Mouse (Mus musculus): ENCODE results near the gene Mvd. TPM values are rescaled to one million over a fixed set of nuclear protein-coding genes. Genes with fewer than 3 reads are reported as not detected.

Mvd gene
- polyA plus RNA-seq, 1 experiment from 2014 or later, result 36.5 TPM

GRCm38 (mm10) chr8:122426145-122426544, 17.1 kb downstream of the Mvd start:
- Histone ChIP-seq H3K4me3 (ENCODE audit: low read depth, low read length) (no peak overlapping the region), H3K9ac (ENCODE audit: low read depth, low read length) (no peak overlapping the region), H3K36me3 (ENCODE audit: control insufficient read depth, insufficient read depth, low read length) (peaks cover 4% of the 10 kb centered on the region; the same call in 1 of the 2 replicates), H3K4me2 (no peak overlapping the region), H3K27ac (ENCODE audit: low read depth, low read length) (no peak overlapping the region), H3K9me3 (ENCODE audit: control insufficient read depth, low read length) (no peaks in the 10 kb centered on the region), H3K27me3 (replicated peaks; ENCODE audit: control insufficient read depth, insufficient read depth, low read length) (no peaks in the 10 kb centered on the region), H3K4me1 (replicated peaks; ENCODE audit: control insufficient read depth, insufficient read depth, low read length) (peaks cover 4% of the 10 kb centered on the region)
- 55% methylated on average over 9 of the region's 9 CpGs for WGBS
- no peak for DNase-seq (ENCODE audit: low spot score)
- no peak for ATAC-seq (replicated peaks; ENCODE audit: low FRiP score)

- no peak overlapping the region for H3K27ac ChIP-seq (ENCODE audit: low read depth, low read length)
- no peaks in the 10 kb centered on the region for H3K27me3 ChIP-seq (replicated peaks; ENCODE audit: control insufficient read depth, insufficient read depth, low read length)
- H3K36me3 ChIP-seq (ENCODE audit: control insufficient read depth, insufficient read depth, low read length), result 0 out of 2 replicates have a peak, but pooled peaks cover 1% of the 10 kb centered on the region
- H3K4me1 ChIP-seq (replicated peaks; ENCODE audit: control insufficient read depth, insufficient read depth, low read length), result no peaks in the 10 kb centered on the region
- H3K9me3 ChIP-seq (ENCODE audit: control insufficient read depth, low read length), result no peaks in the 10 kb centered on the region
- no peak overlapping the region for H3K9ac ChIP-seq (ENCODE audit: low read depth, low read length)
- no peak for ATAC-seq (replicated peaks; ENCODE audit: low FRiP score)
- H3K4me3 ChIP-seq (ENCODE audit: low read depth, low read length), result no peak overlapping the region
- WGBS, result 58% methylated on average over 5 of the region's 5 CpGs
- no peak overlapping the region for H3K4me2 ChIP-seq
- no peak for DNase-seq (ENCODE audit: low spot score)
Measured at GRCm38 (mm10) chr8:122423659-122424058, 19.6 kb downstream of the Mvd start.

GRCm38 (mm10) chr8:122423217-122423616, 20.0 kb downstream of the Mvd start:
- H3K4me2 ChIP-seq, result no peak overlapping the region
- no peaks in the 10 kb centered on the region for H3K9me3 ChIP-seq (ENCODE audit: control insufficient read depth, low read length)
- ATAC-seq (replicated peaks; ENCODE audit: low FRiP score) (no peak), DNase-seq (ENCODE audit: low spot score) (no peak)
- peaks cover 5% of the 10 kb centered on the region; the same call in 1 of the 2 replicates for H3K36me3 ChIP-seq (ENCODE audit: control insufficient read depth, insufficient read depth, low read length)
- no peaks in the 10 kb centered on the region for H3K27me3 ChIP-seq (replicated peaks; ENCODE audit: control insufficient read depth, insufficient read depth, low read length)
- no peaks in the 10 kb centered on the region for H3K4me1 ChIP-seq (replicated peaks; ENCODE audit: control insufficient read depth, insufficient read depth, low read length)
- H3K27ac ChIP-seq (ENCODE audit: low read depth, low read length), result no peak overlapping the region
- no peak overlapping the region for H3K9ac ChIP-seq (ENCODE audit: low read depth, low read length)
- 86% methylated on average over 24 of the region's 24 CpGs for WGBS
- H3K4me3 ChIP-seq (ENCODE audit: low read depth, low read length), result no peak overlapping the region

- Histone ChIP-seq H3K4me2 (no peak within 1 kb of the TSS), H3K4me3 (ENCODE audit: low read depth, low read length) (no peak within 1 kb of the TSS), H3K27ac (ENCODE audit: low read depth, low read length) (no peak within 1 kb of the TSS), H3K4me1 (replicated peaks; ENCODE audit: control insufficient read depth, insufficient read depth, low read length) (no peaks in the 10 kb centered on the region), H3K27me3 (replicated peaks; ENCODE audit: control insufficient read depth, insufficient read depth, low read length) (no peaks in the 10 kb centered on the region), H3K9me3 (ENCODE audit: control insufficient read depth, low read length) (no peaks in the 10 kb centered on the region), H3K36me3 (ENCODE audit: control insufficient read depth, insufficient read depth, low read length) (peaks cover 16% of the 10 kb centered on the region), H3K9ac (ENCODE audit: low read depth, low read length) (no peak within 1 kb of the TSS)
- no peak for DNase-seq (ENCODE audit: low spot score)
- no peak for ATAC-seq (replicated peaks; ENCODE audit: low FRiP score)
- 78% methylated on average over 14 of the region's 14 CpGs for WGBS
Measured at GRCm38 (mm10) chr8:122421376-122422070, 21.7 kb downstream of the Mvd start, which contains the start of gene Il17c. Il17c (plus strand) TSS chr8:122422020.

GRCm38 (mm10) chr8:122419881-122420555, 23.2 kb downstream of the Mvd start:
- Histone ChIP-seq H3K9me3 (ENCODE audit: control insufficient read depth, low read length) (no peaks in the 10 kb centered on the region), H3K27me3 (replicated peaks; ENCODE audit: control insufficient read depth, insufficient read depth, low read length) (no peaks in the 10 kb centered on the region), H3K4me3 (ENCODE audit: low read depth, low read length) (no peak overlapping the region), H3K27ac (ENCODE audit: low read depth, low read length) (no peak overlapping the region), H3K36me3 (ENCODE audit: control insufficient read depth, insufficient read depth, low read length) (peaks cover 26% of the 10 kb centered on the region), H3K4me2 (no peak overlapping the region), H3K9ac (ENCODE audit: low read depth, low read length) (no peak overlapping the region), H3K4me1 (replicated peaks; ENCODE audit: control insufficient read depth, insufficient read depth, low read length) (no peaks in the 10 kb centered on the region)
- ATAC-seq (replicated peaks; ENCODE audit: low FRiP score), result no peak
- 76% methylated on average over 9 of the region's 9 CpGs for WGBS
- DNase-seq (ENCODE audit: low spot score), result no peak

GRCm38 (mm10) chr8:122415554-122415953, 27.7 kb downstream of the Mvd start:
- DNase-seq (ENCODE audit: low spot score) (no peak), ATAC-seq (replicated peaks; ENCODE audit: low FRiP score) (no peak)
- Histone ChIP-seq H3K27me3 (replicated peaks; ENCODE audit: control insufficient read depth, insufficient read depth, low read length) (no peaks in the 10 kb centered on the region), H3K4me2 (no peak overlapping the region), H3K27ac (ENCODE audit: low read depth, low read length) (no peak overlapping the region), H3K36me3 (ENCODE audit: control insufficient read depth, insufficient read depth, low read length) (peaks cover 65% of the 10 kb centered on the region), H3K4me3 (ENCODE audit: low read depth, low read length) (no peak overlapping the region), H3K4me1 (replicated peaks; ENCODE audit: control insufficient read depth, insufficient read depth, low read length) (no peaks in the 10 kb centered on the region), H3K9ac (ENCODE audit: low read depth, low read length) (no peak overlapping the region), H3K9me3 (ENCODE audit: control insufficient read depth, low read length) (no peaks in the 10 kb centered on the region)
- WGBS, result 78% methylated on average over 6 of the region's 6 CpGs

- ATAC-seq (replicated peaks; ENCODE audit: low FRiP score) (no peak), DNase-seq (ENCODE audit: low spot score) (no peak)
- Histone ChIP-seq H3K9ac (ENCODE audit: low read depth, low read length) (no peak overlapping the region), H3K9me3 (ENCODE audit: control insufficient read depth, low read length) (no peaks in the 10 kb centered on the region), H3K4me1 (replicated peaks; ENCODE audit: control insufficient read depth, insufficient read depth, low read length) (no peaks in the 10 kb centered on the region), H3K27ac (ENCODE audit: low read depth, low read length) (no peak overlapping the region), H3K4me3 (ENCODE audit: low read depth, low read length) (no peak overlapping the region), H3K27me3 (replicated peaks; ENCODE audit: control insufficient read depth, insufficient read depth, low read length) (no peaks in the 10 kb centered on the region), H3K4me2 (no peak overlapping the region), H3K36me3 (ENCODE audit: control insufficient read depth, insufficient read depth, low read length) (peaks cover 76% of the 10 kb centered on the region)
- 86% methylated on average over 9 of the region's 9 CpGs for WGBS
Measured at GRCm38 (mm10) chr8:122414311-122414710, 28.9 kb downstream of the Mvd start.

- Histone ChIP-seq H3K4me1 (replicated peaks; ENCODE audit: control insufficient read depth, insufficient read depth, low read length) (peaks cover 9% of the 10 kb centered on the region), H3K4me3 (ENCODE audit: low read depth, low read length) (no peak overlapping the region), H3K9ac (ENCODE audit: low read depth, low read length) (no peak overlapping the region), H3K27ac (ENCODE audit: low read depth, low read length) (no peak overlapping the region), H3K27me3 (replicated peaks; ENCODE audit: control insufficient read depth, insufficient read depth, low read length) (no peaks in the 10 kb centered on the region), H3K9me3 (ENCODE audit: control insufficient read depth, low read length) (no peaks in the 10 kb centered on the region), H3K36me3 (ENCODE audit: control insufficient read depth, insufficient read depth, low read length) (peaks cover 76% of the 10 kb centered on the region), H3K4me2 (no peak overlapping the region)
- DNase-seq (ENCODE audit: low spot score) (no peak), ATAC-seq (replicated peaks; ENCODE audit: low FRiP score) (no peak)
- 92% methylated on average over 7 of the region's 7 CpGs for WGBS
Measured at GRCm38 (mm10) chr8:122407678-122408077, 35.5 kb downstream of the Mvd start.
